Mouse (Mus musculus) E14TG2a.4 (cell line): ENCODE measurements at regions not wholly inside any gene's neighbourhood (a gene's known extent, or its start where the extent isn't known, plus 50 kb on each side); places are given as distances from the start of the nearest gene placed in this dataset.

Source experiments
- CTCF ChIP-seq: conservative IDR thresholded peaks from 2 replicates; pipeline ENCODE4 v1.5.1; 2014; ENCODE audit warnings: low read length
- NANOG ChIP-seq: IDR thresholded peaks from 2 replicates; pipeline ENCODE4 v1.6.1; 2014; ENCODE audit warnings: borderline replicate concordance, low read length, mixed read lengths
- POU5F1 ChIP-seq: IDR thresholded peaks from 2 replicates; pipeline ENCODE4 v1.6.1; 2014; ENCODE audit warnings: low read length, borderline replicate concordance

- TF ChIP-seq CTCF, result no peak
- no peak for TF ChIP-seq POU5F1
- TF ChIP-seq NANOG, result no peak
Measured at GRCm38 (mm10) chr2:103902777-103903176, 55.0 kb upstream of the Lmo2 start.
